Mouse (Mus musculus) heart, postnatal 36 days (tissue): ENCODE measurements around the gene Zfy1. TPM values are rescaled to one million over a fixed set of nuclear protein-coding genes. Genes with fewer than 3 reads are reported as not detected.
A peak's percentile ranks its signal among the peaks of the same experiment; 100 is the strongest.
"Not testable (repeated sequence)": the region's sequence is repeated elsewhere in the genome, so short reads cannot be mapped to it uniquely, and the experiment has no call there.

Experiments
- DNase-seq, 2 experiments: peaks; one replicate each; pipeline ENCODE4 v3.0.0; 2021 to 2022
- intact Hi-C: fragments of 180-260 bp; cut with DNase I; formaldehyde crosslinking; loops from one replicate; pipeline ENCODE4 v1.15.1; 2025
- total RNA-seq, 2 experiments: library from RNA; stranded (reverse); gene quantifications; 2 replicates each; pipeline ENCODE4 v1.2.3; 2021

The Zfy1 gene
- total RNA-seq: not detected

- DNase-seq, intact Hi-C loops: not testable (repeated sequence)
Measured at GRCm38 (mm10) chrY:797309-797708, at the start of gene Zfy1. Gene Zfy1 (minus strand): TSS chrY:797409.

- intact Hi-C loops: no loop called here
- DNase-seq: no peak
Measured at GRCm38 (mm10) chrY:818396-818795, 21.2 kb upstream of the Zfy1 start, which contains the start of gene Uba1y. Gene Uba1y (plus strand): TSS chrY:818649.

GRCm38 (mm10) chrY:808991-809661, 11.9 kb upstream of the Zfy1 start:
- DNase-seq: peak in 1 of 2 experiments; percentile 14

More at GRCm38 (mm10) chrY:808991-809661, 11.9 kb upstream of the Zfy1 start:
- intact Hi-C loops: no loop called here

Other genes starting within 250 kb of the Zfy1 start
- not detected for gene Uba1y, start 21.2 kb upstream of the Zfy1 start, total RNA-seq
- gene Kdm5d, start 100.4 kb upstream of the Zfy1 start, total RNA-seq: 10 to 100 TPM in 1 of 2 experiments, not detected in 1; 12.6 TPM
- gene Eif2s3y, start 213.1 kb upstream of the Zfy1 start, total RNA-seq: 10 to 100 TPM in 1 of 2 experiments, not detected in 1; 62.6 TPM